Mouse (Mus musculus): ENCODE data around the gene Clmn. TPM values are rescaled to one million over a fixed set of nuclear protein-coding genes. Genes with fewer than 3 reads are reported as not detected.

The Clmn gene
- 1 to 10 TPM; 2.6 to 3.2 TPM for total RNA-seq (2021)
- long read RNA-seq, experiment 1, full-length matches to known transcripts = 1 of 2 reads
- long read RNA-seq, experiment 1, partial matches to known transcripts = 0 of 2 reads
- long read RNA-seq, experiment 1, other reads (novel, unspliced or antisense) = 1 of 2 reads
- long read RNA-seq, experiment 2 = 0 reads

DNA sequence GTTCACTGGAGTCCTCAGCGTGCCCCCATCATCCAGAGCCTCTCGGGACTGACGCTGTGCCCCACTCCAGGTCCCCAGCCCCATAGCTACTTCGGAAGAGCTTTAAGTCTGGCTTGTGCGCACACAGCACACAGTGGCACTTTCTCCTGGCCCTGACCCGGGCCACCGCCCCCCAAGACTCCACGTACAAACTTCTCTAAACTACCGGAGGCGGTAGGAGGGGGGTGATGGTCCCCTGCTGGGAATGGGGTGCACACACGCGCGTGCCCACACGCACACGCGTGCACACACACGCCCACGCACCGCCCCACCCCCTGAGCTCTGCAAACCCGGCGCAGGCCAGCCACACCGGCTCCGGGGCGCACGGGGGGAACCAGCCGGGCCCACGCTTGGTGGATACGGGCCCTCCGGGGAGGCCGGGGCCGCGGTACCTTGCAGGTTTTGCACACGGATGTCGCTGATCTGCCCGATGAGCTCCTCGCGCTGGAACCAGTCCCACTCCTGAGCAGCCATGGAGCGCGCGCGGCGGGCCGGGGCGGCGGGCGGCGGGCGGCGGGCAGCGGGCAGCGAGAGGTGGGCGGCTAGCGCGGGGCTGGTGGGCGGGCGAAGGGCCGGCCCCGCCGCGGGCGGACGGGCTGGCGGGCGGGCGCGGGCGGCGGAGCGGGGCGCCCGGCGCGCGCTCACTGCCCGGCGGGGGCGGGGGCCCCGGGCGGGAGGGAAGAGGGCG is at the start of gene Clmn:
Gene Clmn, minus strand, starts transcription at position 638 of the 727 bp plus-strand sequence.
- intact Hi-C loops (cut with DNase I) = no loop called here
- H3K4me3 ChIP-seq = peak within 1 kb of the TSS; percentile 90
- peak; percentile 46 for DNase-seq
- H3K27ac ChIP-seq = peak within 1 kb of the TSS; percentile 78
- TF ChIP-seq CTCF (IDR thresholded peaks at IDR 0.05) = no peak

DNA sequence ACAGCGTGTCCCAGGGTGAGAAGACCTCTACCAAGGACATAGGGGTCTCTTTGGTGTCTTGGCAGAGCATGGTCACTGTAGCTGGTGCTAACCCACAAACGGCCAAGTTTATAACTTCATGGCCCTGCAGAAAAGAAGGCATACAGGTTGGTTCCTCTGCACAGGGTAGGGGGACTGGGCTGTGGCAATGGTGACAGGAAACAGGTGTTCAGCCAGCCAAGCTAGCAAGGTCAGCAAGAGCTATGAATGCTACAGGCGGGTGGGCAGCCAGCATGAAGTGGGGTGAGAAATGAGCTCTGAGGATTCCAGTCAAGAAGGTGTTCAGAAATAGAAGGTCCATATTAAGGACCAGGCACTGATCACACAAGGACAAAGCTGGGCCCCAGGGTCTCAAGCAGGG is 48.1 kb upstream of the Clmn start:
- intact Hi-C loops (cut with DNase I) = no loop called here
- H3K4me3 ChIP-seq = no peak overlapping the region
- no peak for DNase-seq
- TF ChIP-seq CTCF (IDR thresholded peaks at IDR 0.05) = no peak
- H3K27ac ChIP-seq = peak overlapping the region; percentile 48; the same call in 1 of the 2 replicates

DNA sequence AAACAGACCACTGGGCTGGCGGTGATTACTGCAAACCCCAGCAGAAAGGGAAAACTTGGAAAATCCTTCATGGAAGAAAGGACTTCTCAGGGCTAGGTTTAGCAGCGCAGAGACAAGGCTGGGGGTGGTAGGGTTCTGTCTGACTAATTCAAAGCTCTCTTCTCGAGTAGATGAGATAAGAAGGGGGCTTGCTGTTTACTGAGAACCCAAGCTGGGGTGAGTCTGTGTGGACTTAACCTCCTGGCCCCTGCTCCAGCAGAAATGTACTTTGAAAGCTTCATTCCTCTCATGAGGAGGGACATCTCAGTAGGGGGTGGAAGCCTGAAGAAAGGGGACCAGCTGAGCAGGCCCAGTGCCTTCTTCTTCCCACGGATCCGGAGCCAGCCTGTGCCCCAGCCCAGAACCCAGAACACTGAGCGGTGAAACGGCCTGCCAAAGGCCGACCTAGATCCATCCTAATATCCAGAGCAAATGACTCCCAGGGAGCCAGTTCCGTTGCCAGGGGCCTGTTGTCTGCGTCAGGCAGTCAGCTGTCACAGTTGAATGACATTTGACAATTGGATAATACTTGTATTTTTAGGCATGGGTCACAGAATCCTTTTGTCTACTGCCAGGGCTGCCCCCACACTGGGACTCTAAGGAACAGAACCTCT is 47.5 kb upstream of the Clmn start:
- DNase-seq = peak; percentile 39
- no peak for TF ChIP-seq CTCF (IDR thresholded peaks at IDR 0.05)
- Histone ChIP-seq H3K27ac (peak overlapping the region; percentile 48; the same call in 1 of the 2 replicates), H3K4me3 (no peak overlapping the region)
- intact Hi-C loops (cut with DNase I) = no loop called here

DNA sequence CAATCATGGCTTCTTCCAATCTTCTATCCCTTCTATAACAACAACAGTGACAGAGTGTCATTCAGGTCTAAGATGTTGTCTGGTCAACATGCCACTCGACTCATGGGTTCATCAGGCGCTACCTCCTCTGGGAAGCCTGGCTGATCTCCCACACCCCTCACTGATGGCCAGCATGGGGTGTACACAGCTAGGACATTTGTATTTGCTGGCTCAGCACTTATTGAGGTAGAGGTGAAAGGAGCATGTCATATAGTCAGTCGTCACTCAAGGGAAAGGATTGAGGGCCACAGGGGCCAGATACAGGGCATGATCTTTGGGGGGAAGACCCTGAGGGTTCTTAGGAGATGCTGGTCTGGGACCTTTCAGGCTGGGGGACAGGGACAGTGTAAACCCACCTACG is 44.9 kb upstream of the Clmn start:
- no peak overlapping the region for H3K27ac ChIP-seq
- DNase-seq = no peak
- no peak for TF ChIP-seq CTCF (IDR thresholded peaks at IDR 0.05)
- intact Hi-C loops (cut with DNase I) = no loop called here
- H3K4me3 ChIP-seq = no peak overlapping the region

DNA sequence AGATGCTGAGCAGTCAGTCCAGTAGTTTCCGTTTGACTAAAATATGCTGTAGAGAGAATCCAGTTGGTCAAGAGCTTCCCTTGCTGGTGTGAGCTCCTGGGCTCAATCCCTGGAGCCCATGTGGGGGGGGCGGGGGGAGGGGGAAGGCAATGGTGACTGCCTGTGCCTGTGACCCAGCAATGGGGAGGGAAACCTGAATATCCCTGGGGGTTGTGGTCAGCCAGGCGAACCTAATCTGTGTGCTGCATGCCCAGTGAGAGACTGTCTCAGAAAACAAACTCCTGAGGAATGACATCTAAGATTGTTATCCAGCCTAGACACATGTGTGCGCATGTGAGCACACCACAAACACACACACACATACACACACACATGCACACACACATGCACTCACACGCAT is 44.1 kb upstream of the Clmn start:
- intact Hi-C loops (cut with DNase I) = no loop called here
- DNase-seq = no peak
- TF ChIP-seq CTCF (IDR thresholded peaks at IDR 0.05) = no peak
- Histone ChIP-seq H3K27ac (no peak overlapping the region), H3K4me3 (no peak overlapping the region)

DNA sequence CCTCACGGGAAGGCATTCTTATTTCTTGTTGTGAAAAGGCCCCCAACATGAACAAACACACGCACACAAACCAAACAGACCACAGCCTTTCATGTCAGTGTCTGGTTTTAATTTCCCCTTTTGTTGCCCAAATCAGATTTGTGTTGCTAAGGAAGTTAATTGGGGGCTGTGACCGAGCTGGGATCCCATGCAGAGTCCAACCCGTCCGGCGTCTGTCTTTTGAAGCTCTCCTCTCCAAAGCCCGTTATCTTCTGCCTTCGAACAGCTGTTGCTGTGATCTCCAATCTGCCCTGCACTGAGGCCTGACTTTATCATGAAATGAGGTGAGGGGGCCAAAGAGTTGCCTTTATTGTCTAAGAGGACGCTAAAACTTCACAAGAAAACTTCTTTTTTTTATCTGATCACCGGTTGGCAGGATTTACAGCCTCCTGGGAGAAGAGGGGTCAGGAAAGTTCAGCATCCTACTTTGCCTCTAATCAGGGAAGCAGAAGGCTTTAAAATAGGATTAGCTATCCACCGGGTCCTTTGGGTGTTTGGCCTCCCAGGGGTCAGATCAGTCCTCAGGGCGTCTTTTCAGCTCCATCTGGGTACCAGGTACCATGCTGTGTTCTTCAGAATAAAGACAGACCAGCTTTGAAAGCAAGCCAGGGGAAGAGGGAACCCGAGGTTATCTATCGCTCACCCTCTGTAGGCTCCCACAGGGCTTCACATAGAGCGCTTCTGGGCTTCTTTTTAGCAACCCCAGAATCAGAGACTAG is 43.3 kb upstream of the Clmn start:
- Histone ChIP-seq H3K4me3 (no peak overlapping the region), H3K27ac (no peak overlapping the region)
- intact Hi-C loops (cut with DNase I) = no loop called here
- no peak for TF ChIP-seq CTCF (IDR thresholded peaks at IDR 0.05)
- no peak for DNase-seq

DNA sequence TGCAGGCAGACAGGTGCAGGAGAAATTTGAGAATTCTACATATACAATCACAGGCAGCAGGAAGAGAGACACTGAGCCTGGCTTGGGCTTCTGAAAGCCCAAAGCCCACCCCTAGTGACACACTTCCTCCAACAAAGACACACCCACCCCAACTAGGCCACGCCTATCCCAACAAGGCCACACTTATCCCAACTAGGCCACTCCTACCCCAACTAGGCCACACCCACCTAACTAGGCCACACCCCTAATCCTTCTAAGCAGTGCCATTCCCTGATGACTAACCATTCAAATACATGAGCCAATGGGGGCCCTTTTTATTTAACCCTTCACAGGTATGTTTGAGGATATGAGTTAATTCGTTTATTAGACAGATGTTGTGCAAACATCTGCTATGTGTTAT is 42.3 kb upstream of the Clmn start:
- H3K4me3 ChIP-seq = no peak overlapping the region
- no peak for TF ChIP-seq CTCF (IDR thresholded peaks at IDR 0.05)
- no peak for DNase-seq
- H3K27ac ChIP-seq = no peak overlapping the region
- intact Hi-C loops (cut with DNase I) = no loop called here

DNA sequence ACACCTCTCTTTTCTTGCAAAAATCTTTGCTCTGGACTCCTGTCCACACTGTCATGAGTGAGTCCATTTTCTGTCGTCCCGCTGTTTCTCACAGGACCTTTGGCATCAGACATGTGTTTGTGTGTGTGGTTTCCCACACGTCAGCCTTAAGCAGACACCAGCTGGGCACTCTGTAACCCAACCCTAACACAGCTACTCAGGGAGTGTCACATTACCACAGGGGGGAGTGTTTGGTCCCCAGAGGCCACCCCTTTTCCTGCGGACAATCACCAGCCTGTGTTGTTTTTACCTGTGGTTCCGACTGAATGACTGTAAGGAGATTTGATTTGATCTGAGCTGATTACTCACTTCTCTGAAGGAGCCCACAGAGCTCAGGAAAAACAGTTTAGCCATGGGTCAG is 39.3 kb upstream of the Clmn start:
- Histone ChIP-seq H3K4me3 (no peak overlapping the region), H3K27ac (no peak overlapping the region)
- no peak for TF ChIP-seq CTCF (IDR thresholded peaks at IDR 0.05)
- no peak for DNase-seq
- intact Hi-C loops (cut with DNase I) = no loop called here

DNA sequence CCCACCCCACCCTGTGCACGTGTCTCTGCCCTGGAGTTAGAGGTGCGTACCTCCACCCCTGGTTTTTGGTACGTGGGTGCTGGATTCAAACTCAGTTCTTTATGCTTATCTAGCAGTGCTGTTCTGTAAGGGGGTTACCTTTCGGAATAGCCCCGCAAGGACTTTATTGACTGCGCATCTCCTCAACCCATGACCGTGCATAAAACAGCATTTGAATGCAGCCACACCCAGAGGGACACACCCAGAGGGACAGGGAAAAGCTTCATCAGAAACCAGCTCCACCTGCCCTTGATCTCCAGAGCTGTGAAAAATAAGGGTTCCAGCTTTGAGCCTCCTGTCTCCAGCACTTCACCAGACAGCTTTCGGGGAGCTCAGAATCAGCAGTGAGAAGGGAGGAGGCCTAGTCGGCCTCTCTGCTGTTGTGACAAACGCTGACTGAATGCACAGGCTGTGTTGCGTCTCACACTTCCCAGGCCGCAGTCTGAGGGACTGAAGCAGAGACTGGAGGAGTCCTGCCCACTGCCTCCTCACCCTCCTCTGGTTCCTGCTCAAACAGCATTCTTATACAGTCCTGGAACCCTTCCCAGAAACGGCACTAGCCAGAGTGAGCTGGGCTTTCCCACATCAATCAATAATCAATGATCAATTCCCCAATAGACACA is 37.6 kb upstream of the Clmn start:
- Histone ChIP-seq H3K27ac (no peak overlapping the region), H3K4me3 (no peak overlapping the region)
- no peak for TF ChIP-seq CTCF (IDR thresholded peaks at IDR 0.05)
- no peak for DNase-seq
- intact Hi-C loops (cut with DNase I) = no loop called here

DNA sequence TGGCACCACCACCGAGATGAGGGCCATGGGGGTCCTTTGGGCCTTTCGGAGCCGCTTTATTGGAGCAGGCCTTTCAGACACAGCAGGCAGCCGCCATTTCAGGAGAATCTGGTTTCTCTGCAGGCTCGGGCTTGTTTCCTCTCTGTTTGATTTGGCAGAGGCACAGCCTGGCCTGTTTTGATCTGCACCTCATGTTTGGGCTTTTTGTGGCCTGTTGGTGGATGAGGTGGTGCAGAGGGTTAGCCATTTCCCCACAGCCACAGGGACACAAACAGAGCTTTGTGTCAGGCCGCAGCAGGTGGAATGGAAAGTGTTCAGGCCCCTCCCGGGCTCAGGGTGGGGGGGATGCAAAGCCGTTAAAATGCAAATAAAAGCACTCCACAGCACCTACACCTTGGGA is 36.4 kb upstream of the Clmn start:
- no peak overlapping the region for H3K4me3 ChIP-seq
- TF ChIP-seq CTCF (IDR thresholded peaks at IDR 0.05) = no peak
- no peak overlapping the region for H3K27ac ChIP-seq
- no peak for DNase-seq
- intact Hi-C loops (cut with DNase I) = no loop called here

DNA sequence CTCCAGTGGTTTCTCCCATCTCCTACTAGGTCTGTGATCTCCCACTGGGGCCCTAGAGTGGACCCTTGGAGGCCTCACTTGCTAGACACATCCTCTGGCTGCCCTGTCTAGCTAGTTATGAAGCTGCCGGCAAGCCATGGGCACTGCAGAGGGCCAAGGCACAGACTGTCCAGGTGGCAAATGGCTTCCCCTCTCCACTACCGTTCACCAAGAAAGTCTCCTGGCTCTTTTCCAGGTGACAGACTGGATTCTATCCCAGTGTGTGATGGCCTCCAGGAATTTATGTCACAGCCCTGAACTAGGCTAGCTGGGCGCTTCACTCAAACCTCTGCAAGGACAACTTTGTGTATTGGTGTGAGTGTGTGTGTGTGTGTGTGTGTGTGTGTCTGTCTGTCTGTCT is 35.0 kb upstream of the Clmn start:
- no peak overlapping the region for H3K4me3 ChIP-seq
- TF ChIP-seq CTCF (IDR thresholded peaks at IDR 0.05) = no peak
- no peak overlapping the region for H3K27ac ChIP-seq
- peak; percentile 66 for DNase-seq
- intact Hi-C loops (cut with DNase I) = no loop called here

DNA sequence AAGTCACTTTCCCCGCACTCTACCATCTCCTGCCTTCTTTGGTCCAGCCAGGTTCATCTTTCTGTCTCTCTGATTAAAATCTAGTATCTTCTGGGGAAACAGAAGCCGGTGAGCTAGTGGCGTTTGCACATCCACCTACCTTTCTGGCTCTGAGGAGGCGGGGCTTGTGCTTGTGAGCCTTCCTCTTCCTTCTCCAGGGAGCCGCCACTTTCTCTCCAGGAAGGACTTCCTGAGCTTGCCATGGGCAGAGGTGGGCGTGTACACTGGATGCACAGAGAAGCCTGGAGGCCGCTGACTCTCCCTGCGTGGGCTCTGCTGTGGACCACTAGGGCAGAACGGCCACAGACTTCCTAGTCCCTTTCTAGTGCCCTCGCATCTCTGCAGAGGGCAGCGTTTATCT is 34.3 kb upstream of the Clmn start:
- intact Hi-C loops (cut with DNase I) = no loop called here
- TF ChIP-seq CTCF (IDR thresholded peaks at IDR 0.05) = no peak
- DNase-seq = no peak

More for the DNA sequence above, 34.3 kb upstream of the Clmn start:
- Histone ChIP-seq H3K4me3 (no peak overlapping the region), H3K27ac (no peak overlapping the region)
